Mouse (Mus musculus) liver, embryonic 11.5 days (tissue): Measurements from ENCODE around the gene Tpi1. TPM values are rescaled to one million over a fixed set of nuclear protein-coding genes. Genes with fewer than 3 reads are reported as not detected.

Experiments
- ATAC-seq: fragments of 200-750 bp; cut with Nextera tagmentation; replicated peaks from 2 replicates; pipeline ENCODE4 v1.8.0; 2017; ENCODE audit warnings: moderate number of reproducible peaks, mild to moderate bottlenecking, moderate TSS enrichment, moderate library complexity; ENCODE audit not compliant: low FRiP score
- DNase-seq: peaks from one replicate; pipeline ENCODE4 v3.0.0-alpha.2; 2017; ENCODE audit warnings: low spot score
- H3K27ac ChIP-seq: fragments of 300-500 bp; sonication (generic); 2 replicates; pipeline ENCODE4 v1.5.1; 2014; ENCODE audit warnings: mild to moderate bottlenecking, low read depth, low read length, control low read depth
- H3K27me3 ChIP-seq: fragments of 300-500 bp; sonication (generic); replicated peaks from 2 replicates; pipeline ENCODE4 v1.6.1; 2014; ENCODE audit warnings: low read length, mixed read lengths; ENCODE audit not compliant: control insufficient read depth, insufficient read depth
- H3K36me3 ChIP-seq: fragments of 300-500 bp; sonication (generic); 2 replicates; pipeline ENCODE4 v1.6.1; 2014; ENCODE audit warnings: mild to moderate bottlenecking, low read length, moderate library complexity, mixed read lengths; ENCODE audit not compliant: control insufficient read depth, insufficient read depth
- H3K4me1 ChIP-seq: fragments of 300-500 bp; sonication (generic); replicated peaks from 2 replicates; pipeline ENCODE4 v1.6.1; 2014; ENCODE audit warnings: low read length, mixed read lengths; ENCODE audit not compliant: control insufficient read depth, insufficient read depth
- H3K4me2 ChIP-seq: fragments of 300-500 bp; sonication (generic); 2 replicates; pipeline ENCODE4 v1.6.1; 2014; ENCODE audit warnings: mild to moderate bottlenecking, control low read depth, moderate library complexity
- H3K4me3 ChIP-seq: fragments of 300-500 bp; sonication (generic); 2 replicates; pipeline ENCODE4 v1.5.1; 2014; ENCODE audit warnings: low read depth, low read length, control low read depth
- H3K9ac ChIP-seq: fragments of 300-500 bp; sonication (generic); 2 replicates; pipeline ENCODE4 v1.6.1; 2014; ENCODE audit warnings: low read depth, low read length, control low read depth
- H3K9me3 ChIP-seq: fragments of 300-500 bp; sonication (generic); 2 replicates; pipeline ENCODE4 v1.6.1; 2016; ENCODE audit warnings: low read length, inconsistent platforms, mixed read lengths; ENCODE audit not compliant: control insufficient read depth
- WGBS: fragments of 180-500 bp; shearing (Covaris S2); extraction: QIAGEN DNeasy Blood & Tissue Kit; methylation state at CpG from one replicate; pipeline ENCODE4 v1.1.7; 2014; 5-methylcytosine and 5-hydroxymethylcytosine counted together
- polyA plus RNA-seq: library from polyadenylated mRNA; unstranded; fragments of >200 nt; fragmentation: Nextera tagmentation; extraction: Ambion mirVana; gene quantifications from 2 replicates; pipeline ENCODE4 v1.2.1, GENCODE M21; 2014

Gene Tpi1
- polyA plus RNA-seq, 1 experiment from 2014 or later, result 1,267 TPM

DNA sequence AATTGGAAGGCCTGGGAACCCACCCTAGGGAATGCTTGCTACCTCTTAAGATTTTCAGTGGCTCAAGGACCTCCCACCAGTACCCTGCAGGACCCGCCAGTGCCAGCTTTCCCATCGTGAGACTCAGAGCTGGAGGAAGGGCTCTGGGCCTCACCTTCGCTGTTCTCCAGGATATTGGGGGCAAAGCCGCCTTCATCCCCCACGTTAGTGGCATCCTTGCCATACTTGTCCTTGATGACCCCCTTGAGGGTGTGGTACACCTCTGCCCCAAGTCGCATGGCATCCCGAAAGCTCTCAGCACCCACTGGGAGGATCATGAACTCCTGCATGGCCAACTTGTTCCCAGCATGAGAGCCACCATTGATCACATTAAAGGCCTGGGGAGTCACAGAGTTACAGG is 48.1 kb downstream of the Tpi1 start:
- ATAC-seq (no peak), DNase-seq (no peak)
- Histone ChIP-seq H3K9ac (no peak overlapping the region), H3K27me3 (peaks cover 49% of the 10 kb centered on the region), H3K9me3 (no peaks in the 10 kb centered on the region), H3K4me1 (peaks cover 25% of the 10 kb centered on the region), H3K27ac (no peak overlapping the region), H3K4me2 (no peak overlapping the region), H3K36me3 (no peaks in the 10 kb centered on the region), H3K4me3 (no peak overlapping the region)
- 73% methylated on average over 7 of the region's 7 CpGs for WGBS

Other genes starting within 250 kb of the Tpi1 start
- not detected in 2 replicates for gene C1rb, start 244.0 kb downstream of the Tpi1 start, polyA plus RNA-seq
- gene C1s2, start 178.2 kb downstream of the Tpi1 start, polyA plus RNA-seq, result not detected in 2 replicates
- 84.2 and 90.0 TPM in 2 replicates for gene Lpcat3, start 151.3 kb downstream of the Tpi1 start, polyA plus RNA-seq
- gene Emg1, start 102.1 kb downstream of the Tpi1 start, polyA plus RNA-seq, result 311 and 329 TPM in 2 replicates
- gene Phb2, start 102.0 kb downstream of the Tpi1 start, polyA plus RNA-seq, result 640 and 660 TPM in 2 replicates
- gene Ptpn6, start 75.6 kb downstream of the Tpi1 start, polyA plus RNA-seq, result 49.5 and 50.3 TPM in 2 replicates
- gene Grcc10, start 72.9 kb downstream of the Tpi1 start, polyA plus RNA-seq, result 147 and 167 TPM in 2 replicates
- gene Gm45234, start 58.3 kb downstream of the Tpi1 start, polyA plus RNA-seq, result 0.15 TPM in 1 of 2 replicates, not detected in the other
- 4.4 and 5.5 TPM in 2 replicates for gene Atn1, start 57.8 kb downstream of the Tpi1 start, polyA plus RNA-seq
- gene Eno2, start 44.6 kb downstream of the Tpi1 start, polyA plus RNA-seq, result 2.1 and 2.6 TPM in 2 replicates
- 0.11 TPM in 1 of 2 replicates, not detected in the other for gene Lrrc23, start 34.6 kb downstream of the Tpi1 start, polyA plus RNA-seq
- gene Spsb2, start 5.6 kb downstream of the Tpi1 start, polyA plus RNA-seq, result 9.5 and 10.4 TPM in 2 replicates
- 115 and 118 TPM in 2 replicates for gene Usp5, start 15.2 kb upstream of the Tpi1 start, polyA plus RNA-seq
- gene Cdca3, start 15.3 kb upstream of the Tpi1 start, polyA plus RNA-seq, result 223 and 224 TPM in 2 replicates
- 0.29 and 0.74 TPM in 2 replicates for gene Gnb3, start 26.0 kb upstream of the Tpi1 start, polyA plus RNA-seq
- gene P3h3, start 43.5 kb upstream of the Tpi1 start, polyA plus RNA-seq, result 8.6 and 11.3 TPM in 2 replicates
- gene Gpr162, start 49.7 kb upstream of the Tpi1 start, polyA plus RNA-seq, result 0.17 and 0.32 TPM in 2 replicates
- gene Cd4, start 73.9 kb upstream of the Tpi1 start, polyA plus RNA-seq, result not detected in 2 replicates
- gene Lag3, start 97.4 kb upstream of the Tpi1 start, polyA plus RNA-seq, result 0.35 and 0.64 TPM in 2 replicates
- gene Ptms, start 105.8 kb upstream of the Tpi1 start, polyA plus RNA-seq, result 75.1 and 80.6 TPM in 2 replicates
- gene Mlf2, start 117.1 kb upstream of the Tpi1 start, polyA plus RNA-seq, result 257 and 264 TPM in 2 replicates
- 147 and 159 TPM in 2 replicates for gene Cops7a, start 151.2 kb upstream of the Tpi1 start, polyA plus RNA-seq
- 0.30 and 0.40 TPM in 2 replicates for gene Pianp, start 182.4 kb upstream of the Tpi1 start, polyA plus RNA-seq
- 7.6 and 7.9 TPM in 2 replicates for gene Zfp384, start 194.8 kb upstream of the Tpi1 start, polyA plus RNA-seq
- 60.0 and 63.8 TPM in 2 replicates for gene Ing4, start 225.5 kb upstream of the Tpi1 start, polyA plus RNA-seq
- gene Acrbp, start 235.4 kb upstream of the Tpi1 start, polyA plus RNA-seq, result 6.0 and 7.4 TPM in 2 replicates